Mouse (Mus musculus) lung, postnatal 0 days (tissue): Measurements from ENCODE around the gene Inhbc.

Source experiments
- CTCF ChIP-seq: IDR thresholded peaks from 2 replicates; pipeline ENCODE4 v1.5.1; 2016; ENCODE audit warnings: antibody characterized with exemption, mild to moderate bottlenecking
- EP300 ChIP-seq: IDR thresholded peaks from 2 replicates; pipeline ENCODE4 v1.6.1; 2016; ENCODE audit warnings: antibody characterized with exemption, mild to moderate bottlenecking, control low read depth

- no peak for TF ChIP-seq CTCF
- no peak for TF ChIP-seq EP300
Observed at GRCm38 (mm10) chr10:127346173-127346572, 24.1 kb downstream of the Inhbc start.
